Mouse (Mus musculus) E14TG2a.4 (cell line): ENCODE measurements at regions not wholly inside any gene's neighbourhood (a gene's known extent, or its start where the extent isn't known, plus 50 kb on each side); places are given as distances from the start of the nearest gene placed in this dataset.

Source experiments
- CTCF ChIP-seq: conservative IDR thresholded peaks from 2 replicates; pipeline ENCODE4 v1.5.1; 2014; ENCODE audit warnings: low read length
- NANOG ChIP-seq: IDR thresholded peaks from 2 replicates; pipeline ENCODE4 v1.6.1; 2014; ENCODE audit warnings: borderline replicate concordance, low read length, mixed read lengths
- POU5F1 ChIP-seq: IDR thresholded peaks from 2 replicates; pipeline ENCODE4 v1.6.1; 2014; ENCODE audit warnings: low read length, borderline replicate concordance

DNA sequence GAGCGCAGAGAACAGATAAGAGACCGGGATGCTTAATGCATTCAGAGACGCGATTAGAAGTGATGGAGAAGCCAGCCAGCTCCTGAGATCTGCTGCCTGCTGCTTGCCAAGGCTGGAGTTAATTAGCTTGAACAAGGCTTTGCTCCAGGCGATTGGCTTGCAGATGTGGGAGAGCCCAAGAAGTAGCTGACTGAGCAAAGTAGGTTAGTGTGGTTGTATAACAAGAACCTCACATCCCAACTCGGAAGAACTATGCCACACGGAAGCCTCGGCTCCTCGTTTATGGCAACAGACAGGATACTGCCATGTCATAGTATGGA lies 768.5 kb downstream of the Ryr2 start:
- no peak for TF ChIP-seq CTCF
- TF ChIP-seq NANOG: no peak
- no peak for TF ChIP-seq POU5F1
